Mouse (Mus musculus) kidney, adult 8-10 months (tissue): ENCODE measurements around the gene Tmem14c.
"Not testable (repeated sequence)": the region's sequence is repeated elsewhere in the genome, so short reads cannot be mapped to it uniquely, and the experiment has no call there.

Experiments used
- DNase-seq, 2 experiments: peaks; one replicate each; pipeline ENCODE4 v3.0.0; 2022

Gene Tmem14c

DNA sequence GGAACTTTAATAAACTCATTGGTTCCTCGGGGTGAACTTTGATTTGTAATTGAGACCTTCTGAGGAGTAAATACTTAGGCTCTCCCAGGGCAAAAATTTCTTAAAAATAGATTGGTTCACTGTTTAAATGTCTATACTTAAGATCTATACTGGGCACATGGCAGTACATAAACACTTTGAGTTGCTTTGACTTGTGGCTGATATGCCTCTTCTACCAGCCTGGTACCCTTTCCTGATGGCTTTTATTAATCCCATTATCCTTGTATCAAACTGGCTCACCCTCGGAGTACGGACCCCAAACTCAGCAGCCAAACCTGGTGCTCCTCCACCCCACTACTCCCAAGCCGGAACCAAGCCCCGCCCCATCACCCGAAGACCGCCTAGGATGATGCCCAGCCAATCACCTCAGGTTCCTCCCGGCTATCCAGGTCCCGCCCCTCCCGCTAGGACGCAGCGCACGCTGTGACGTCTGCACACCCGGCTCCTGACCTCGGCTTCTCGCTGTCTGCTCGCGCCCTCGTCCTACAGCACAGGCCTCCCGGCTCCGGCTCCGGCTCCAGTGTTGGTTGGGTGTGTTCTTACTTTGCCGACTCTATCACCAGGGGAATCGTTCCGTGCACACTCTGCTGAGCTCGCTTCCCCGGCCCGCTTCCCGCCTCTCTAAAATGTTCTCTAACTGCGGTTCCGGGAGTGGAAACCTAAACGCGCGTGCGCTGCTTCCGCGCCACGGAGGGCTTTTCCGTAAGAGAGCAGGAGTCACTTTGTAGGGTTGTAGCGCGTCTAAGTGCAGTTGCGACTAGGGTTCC, at the start of gene Tmem14c:
Gene Tmem14c, plus strand, starts transcription at position 464 of the 806 bp plus-strand sequence.
- DNase-seq, result peak; percentile 94 to 95

DNA sequence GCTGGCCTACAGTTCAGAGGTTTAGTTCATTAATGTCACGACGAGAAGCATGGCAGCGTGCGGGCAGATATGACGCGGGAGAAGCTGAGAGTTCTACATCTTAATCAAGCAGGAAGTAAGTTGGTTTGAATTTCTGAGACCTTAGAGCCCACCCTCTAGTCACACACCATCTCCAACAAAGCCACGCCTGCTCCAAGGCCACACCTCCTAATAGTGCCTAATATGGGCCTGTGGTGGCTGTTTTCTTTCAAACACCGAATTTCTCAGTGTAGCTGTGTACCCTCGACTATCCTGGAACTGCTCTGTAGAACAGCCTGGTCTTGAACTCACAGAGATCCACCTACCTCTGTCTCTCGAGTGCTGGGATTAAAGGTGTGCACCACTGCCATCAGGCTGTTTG, 48.5 kb upstream of the Tmem14c start:
- no peak for DNase-seq

DNA sequence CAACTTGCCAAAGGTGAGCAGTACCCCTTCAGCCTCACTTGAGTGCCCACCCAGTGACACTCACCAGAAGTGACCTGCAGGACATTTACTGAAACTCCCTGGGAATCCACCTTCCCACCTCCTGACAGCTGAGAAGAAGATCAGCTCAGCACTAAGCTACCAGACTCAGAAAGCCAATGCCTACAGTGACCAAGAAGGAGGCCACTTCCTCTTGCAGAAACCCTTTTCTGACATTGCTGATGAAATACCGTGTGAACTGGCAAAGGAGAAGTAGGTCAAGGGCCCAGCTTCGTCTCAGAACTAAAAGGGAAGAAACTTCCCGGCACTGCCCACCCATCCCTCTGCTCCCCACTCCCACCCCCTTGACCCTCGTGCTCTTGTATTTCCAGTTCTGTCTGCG, 47.5 kb upstream of the Tmem14c start:
- no peak for DNase-seq

DNA sequence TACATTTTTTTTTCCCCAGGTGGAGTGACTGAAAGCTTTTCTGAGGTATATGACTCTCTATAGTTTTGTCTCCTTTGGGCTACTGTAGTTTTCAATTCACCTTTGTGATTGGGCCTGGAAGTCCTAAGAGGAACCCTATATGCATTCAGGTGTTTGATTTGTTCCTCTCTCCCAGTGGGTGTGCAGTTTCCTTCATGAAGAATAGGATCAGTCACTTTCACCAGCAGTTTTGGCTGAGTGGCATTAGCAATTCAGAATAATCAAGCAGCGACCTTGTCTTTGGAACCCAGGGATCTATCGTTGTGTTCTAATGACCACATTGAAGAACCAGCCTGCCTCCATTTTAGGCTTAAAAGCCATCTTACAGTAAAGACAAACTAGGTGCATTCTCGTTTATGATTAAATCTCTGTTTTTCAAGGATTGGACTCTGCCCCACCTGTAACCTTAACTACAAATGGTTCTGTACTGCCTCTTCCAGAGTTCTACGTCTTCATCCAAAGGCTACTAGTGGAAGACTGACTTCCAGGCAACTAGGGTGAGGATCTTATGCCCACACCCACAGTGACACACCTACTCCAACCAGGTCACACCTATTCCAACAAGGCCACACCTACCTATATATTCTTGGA, 46.2 kb upstream of the Tmem14c start:
- DNase-seq, result peak in 1 of 2 experiments; percentile 29

DNA sequence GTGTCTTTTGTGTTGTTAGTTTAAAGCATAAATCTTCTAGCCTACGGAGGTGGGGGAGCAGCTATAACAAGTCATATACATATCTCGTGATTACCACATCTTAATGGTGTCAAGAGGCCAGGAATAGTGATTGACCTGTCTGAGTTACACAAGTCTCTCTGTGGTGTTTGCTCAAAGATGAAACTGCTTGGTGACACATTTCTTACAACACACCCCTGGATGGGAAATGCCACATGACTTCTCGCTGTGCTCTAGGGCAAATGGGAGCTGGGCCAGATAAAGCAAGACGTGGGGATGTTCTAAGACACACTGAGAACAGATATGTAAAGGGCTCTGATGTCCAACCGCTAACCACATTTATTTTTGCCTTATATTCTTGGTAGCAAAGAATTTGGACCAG, 44.8 kb upstream of the Tmem14c start:
- no peak for DNase-seq

DNA sequence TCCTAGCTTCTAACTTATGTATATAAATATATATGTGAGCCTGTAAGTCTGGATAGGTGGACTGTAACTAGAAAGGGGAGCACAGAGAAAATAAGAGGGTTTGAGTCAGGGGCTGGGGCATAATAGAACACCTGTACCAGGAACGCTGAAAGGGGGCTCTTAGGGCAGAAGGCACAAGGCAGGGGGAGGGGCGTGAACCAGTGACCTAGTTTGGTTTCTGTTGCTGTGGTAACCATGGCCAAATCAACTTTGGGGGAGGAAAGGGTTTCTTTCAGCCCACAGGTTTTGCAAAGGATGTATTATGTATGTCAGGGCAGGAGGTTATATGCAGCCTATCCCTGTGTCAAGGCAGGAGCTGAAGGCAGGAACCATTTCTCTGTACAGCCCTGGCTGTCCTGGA, 44.3 kb upstream of the Tmem14c start:
- no peak for DNase-seq

DNA sequence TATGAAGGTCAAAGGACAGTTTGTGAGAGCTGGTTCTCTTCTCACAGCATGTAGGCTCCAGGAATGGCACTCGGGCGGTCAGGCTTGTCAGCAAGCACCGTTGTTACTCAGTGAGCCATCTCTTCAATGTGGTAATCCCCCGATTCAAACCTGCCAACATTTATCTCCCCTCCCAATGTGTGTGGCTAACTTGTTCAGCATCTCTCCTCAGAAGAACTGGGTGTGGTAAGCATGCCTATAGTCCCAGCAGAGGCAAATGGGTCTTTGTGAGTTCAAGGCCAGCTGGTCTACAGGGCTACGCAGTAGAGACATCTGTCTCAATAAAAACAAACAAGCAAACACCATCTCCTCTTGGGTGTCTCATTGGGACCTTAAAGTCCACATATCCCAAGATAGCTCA, 43.1 kb upstream of the Tmem14c start:
- no peak for DNase-seq

DNA sequence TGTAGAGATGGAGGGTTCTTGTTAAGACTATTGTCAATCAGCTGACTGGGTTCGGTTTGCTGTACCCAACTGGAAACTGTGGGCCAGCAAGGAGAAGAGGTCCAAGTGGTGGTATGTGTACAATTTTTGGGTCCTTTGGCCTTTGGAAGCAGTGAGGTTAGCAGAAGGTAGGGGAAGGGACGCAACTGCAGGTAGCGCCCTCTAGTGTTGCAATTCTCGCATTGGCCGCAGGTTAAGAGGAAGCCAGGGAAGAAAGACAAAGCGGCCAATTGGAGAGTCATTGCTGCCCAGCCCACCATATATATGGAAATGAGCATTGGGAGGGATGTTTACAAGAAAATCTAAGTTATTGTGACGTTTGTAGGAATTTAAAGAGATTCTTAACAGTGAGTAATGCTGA, 38.5 kb upstream of the Tmem14c start:
- DNase-seq, result peak; percentile 43 to 76

DNA sequence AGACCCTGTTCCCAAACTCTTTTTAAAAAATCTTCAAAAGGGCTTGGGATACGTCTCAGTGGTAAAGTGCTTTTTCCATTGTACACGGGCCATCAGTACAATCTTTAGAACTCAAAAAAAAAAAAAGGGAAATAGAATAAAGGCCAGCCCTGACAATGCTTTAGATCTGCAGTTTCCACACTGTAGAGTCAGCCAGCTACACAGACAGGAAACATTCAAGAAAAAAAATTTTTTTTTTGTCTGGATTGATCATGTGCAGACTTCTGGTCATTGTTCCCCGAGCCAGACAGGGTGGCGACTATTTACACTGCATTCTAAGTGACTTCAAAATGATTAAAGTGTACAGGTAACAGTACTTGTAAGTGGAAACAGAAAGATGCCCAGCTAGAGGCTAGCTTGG, 37.4 kb upstream of the Tmem14c start:
- peak; percentile 14 to 17 for DNase-seq

DNA sequence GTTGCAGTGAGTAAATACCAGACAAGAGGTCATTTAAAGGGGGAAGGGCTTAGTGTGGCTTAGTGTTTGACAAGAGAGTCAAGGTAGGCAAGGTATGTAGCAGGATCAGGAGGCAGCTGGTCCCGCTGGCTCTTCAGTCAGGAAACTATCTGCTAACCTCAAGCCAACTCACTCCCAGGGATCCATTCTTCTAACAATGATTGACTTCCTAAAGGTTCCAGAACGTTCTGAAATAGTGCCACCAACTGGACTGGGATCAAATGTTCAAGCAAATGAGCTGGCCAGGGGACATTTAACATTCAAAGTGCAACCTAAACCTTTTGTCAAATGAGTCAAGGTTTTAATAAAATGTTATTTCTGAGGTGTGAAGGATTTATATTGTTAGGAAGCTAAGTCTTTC, 36.8 kb upstream of the Tmem14c start:
- peak; percentile 66 to 78 for DNase-seq

DNA sequence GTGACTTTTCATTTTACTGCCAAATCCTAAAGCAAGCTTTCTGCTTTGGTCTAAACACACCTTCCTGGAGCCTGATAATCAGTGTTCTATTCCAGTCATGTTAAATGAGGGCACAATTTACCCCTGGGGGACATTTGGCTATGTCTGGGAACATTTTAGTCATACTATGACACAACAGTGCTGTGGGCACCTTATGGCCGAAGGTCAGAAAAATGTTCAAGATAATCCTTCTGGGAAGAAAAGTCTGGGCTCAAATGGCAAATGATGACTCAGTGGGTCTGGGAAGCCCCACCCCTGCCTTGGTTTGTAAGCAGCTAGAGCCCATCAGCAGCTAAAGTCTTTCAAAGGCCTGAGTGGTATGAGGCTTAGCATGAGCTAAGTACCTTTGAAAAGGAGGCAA, 33.3 kb upstream of the Tmem14c start:
- DNase-seq, result no peak

DNA sequence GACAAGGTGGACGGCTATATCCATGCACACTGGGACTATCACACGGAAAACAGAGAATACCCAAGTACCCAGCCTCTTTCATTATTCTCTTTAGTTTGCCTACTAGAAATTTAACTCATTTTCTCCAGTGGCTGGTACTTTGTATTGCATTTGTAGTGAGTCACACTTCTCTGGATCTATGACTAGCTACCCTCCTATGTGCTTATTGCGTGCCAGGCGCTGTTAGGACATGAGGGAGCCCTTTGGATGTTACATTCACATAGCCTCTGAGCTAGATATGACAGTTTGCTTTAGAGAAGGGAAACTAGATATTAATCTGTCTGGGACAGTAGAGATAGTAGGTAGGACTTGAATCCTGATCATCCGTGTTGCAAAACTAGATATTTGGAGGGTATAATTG, 30.0 kb upstream of the Tmem14c start:
- no peak for DNase-seq

DNA sequence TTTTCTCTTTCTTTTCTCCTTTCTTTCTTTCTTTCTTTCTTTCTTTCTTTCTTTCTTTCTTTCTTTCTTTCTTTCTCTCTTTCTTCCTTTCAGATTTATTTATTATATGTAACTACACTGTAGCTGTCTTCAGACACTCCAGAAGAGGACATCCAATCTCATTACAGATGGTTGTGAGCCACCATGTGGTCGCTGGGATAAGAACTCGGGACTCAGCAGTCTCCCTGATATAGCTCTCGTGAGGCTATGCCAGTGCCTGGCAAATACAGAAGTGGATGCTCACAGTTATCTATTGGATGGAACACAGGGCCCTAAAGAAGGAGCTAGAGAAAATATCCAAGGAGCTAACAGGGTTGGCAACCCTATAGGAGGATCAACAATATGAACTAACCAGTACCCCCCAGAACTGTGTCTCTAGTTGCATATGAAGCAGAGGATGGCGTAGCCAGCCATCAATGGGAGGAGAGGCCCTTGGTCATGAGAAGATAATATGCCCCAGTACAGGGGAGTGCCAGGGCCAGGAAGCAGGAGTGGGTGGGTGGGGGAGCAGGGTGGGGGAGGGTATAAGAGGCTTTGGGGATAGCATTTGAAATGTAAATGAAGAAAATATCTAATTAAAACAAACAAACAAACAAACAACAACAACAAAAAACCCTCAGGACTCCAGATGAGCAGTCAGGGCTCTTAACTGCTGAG, 28.3 kb upstream of the Tmem14c start:
- not testable (repeated sequence) for DNase-seq

DNA sequence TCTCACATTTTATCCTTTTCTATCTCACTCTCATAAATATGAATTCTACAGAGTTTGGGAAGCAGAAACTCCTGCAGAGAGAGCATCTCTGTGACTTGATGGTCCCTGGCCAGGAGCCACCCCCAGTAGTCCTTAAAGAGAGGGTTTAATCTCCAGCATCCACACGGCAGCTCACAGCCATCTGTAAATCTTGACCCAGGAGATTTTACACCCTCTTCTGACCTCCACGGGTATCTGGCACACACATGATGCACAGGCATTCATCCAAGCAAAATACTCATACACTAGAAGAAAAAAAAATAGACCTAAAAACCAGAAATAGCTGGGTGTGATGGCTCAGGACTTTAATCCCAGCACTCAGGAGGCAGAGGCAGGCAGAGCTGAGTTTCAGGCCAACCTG, 27.7 kb upstream of the Tmem14c start:
- no peak for DNase-seq

DNA sequence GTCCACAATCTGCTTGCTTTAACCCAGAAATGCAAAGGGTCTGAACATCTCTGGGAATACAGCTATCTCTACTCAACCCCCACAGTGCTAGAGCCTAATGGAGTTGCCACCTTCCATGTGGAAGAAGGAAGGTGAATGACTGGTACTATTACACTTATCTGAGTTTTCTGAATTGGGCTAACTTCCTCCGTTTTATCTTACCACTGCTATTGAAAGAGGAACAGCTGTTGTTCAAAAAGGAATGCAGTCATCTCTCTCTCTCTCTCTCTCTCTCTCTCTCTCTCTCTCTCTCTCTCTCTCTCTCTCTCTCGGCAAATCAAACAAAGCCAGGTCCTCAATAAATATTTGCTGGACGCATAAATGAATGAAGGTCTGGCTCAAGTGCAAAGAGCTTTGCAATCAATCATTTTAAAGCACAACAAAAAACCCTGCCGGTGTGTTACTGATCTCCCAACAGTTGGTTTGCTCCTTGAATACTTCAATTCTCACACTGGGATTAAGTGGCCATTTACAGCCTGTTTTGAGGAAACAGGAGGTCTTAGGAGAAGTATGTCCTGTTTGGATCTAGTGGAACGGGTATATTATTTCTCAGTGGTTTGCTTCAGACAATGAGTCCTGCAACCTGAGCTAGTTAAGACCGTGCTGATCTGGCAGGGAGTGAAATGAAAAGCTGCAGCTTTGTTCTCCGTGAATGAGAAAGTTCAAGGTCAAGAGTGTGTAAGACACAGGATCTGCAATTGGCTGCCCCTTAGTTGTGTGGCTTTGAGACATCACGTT, 21.4 kb upstream of the Tmem14c start:
- DNase-seq, result no peak

DNA sequence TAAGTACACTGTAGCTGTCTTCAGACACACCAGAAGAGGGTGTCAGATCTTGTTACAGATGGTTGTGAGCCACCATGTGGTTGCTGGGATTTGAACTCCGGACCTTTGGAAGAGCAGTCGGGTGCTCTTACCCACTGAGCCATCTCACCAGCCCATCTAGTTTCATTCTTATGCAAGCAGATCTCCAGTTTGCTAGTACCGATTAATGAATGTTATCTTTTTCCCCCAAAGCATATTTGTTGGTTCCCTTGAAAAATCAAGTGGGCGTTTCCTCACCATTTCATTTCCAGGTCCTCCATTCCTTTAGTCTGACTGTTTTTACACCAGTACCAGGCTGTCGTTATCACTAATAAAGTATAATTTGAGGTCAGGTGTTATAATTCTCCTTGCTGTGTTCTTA, 17.6 kb upstream of the Tmem14c start:
- DNase-seq, result not testable (repeated sequence)

DNA sequence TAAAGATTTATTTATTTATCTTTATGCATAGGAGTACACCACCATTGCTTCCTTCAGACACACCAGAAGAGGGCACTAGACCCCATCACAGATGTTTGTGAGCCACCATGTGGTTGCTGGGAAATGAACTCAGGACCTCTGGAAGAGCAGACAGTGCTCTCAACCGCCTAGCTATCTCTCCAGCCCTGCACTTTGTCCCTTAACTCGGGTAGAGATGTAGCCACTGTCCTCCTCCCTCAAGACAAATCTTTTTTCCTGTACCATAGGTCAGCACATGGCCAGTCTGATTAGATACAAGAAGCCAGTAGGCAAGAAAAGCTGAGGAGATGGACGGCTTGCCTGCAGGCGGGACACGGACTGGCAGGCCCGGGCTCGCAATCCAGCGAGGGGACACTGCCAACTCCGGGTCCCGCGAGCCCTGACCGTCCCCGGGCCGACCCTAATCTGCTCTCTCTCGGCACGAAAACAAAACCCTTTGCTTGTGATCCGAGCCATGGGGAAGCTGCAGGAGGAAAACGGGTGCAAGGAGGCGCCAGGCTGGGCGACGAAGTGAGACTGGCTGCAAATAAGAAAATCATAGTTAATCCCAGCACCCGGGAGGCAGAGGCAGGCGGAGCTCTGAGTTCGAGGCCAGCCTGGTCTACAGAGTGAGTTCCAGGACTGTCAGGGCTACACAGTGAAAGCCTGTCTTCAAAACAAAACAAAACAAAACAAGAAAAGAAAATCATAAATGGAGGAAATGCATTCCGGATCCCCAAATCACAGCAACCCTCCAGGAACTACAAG, 15.8 kb upstream of the Tmem14c start:
- DNase-seq, result no peak

DNA sequence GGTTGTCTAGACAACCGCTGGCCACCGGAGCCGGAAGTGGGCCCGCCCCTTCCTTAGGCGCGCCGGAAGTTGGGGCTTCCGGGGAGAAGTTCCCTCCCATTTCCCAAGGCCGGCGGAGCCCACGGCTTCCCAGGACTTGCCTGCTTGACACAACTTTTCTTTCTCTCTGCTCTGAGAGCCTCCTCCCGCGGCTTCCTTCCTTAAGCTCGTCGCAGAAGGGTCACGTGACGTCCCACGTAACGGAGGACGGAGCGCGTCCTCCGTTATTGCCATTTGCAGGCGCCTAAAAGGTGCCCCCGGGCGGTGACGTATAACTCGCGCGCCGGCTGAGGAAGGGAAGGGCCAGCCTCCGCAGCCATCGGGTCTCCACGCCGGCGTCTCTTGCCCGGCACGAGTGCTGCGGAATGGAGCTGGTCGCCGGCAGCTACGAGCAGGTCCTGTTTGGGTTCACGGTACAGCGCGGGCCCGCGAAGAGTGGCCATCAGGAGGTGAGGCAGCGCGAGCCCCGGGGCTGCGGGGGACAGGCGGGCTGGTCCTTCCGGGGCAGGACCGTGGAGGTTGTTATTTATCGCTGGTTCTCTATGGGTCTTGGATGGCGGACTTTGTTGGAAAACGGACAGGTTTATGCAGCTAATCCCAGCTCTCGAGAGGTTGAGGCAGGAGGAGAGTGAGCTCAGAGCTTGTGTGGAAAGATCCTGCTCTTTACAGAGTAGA, 15.0 kb upstream of the Tmem14c start, which contains the start of gene Pak1ip1:
Gene Pak1ip1, plus strand, starts transcription at position 98 of the 714 bp plus-strand sequence.
- peak; percentile 90 to 91 for DNase-seq

DNA sequence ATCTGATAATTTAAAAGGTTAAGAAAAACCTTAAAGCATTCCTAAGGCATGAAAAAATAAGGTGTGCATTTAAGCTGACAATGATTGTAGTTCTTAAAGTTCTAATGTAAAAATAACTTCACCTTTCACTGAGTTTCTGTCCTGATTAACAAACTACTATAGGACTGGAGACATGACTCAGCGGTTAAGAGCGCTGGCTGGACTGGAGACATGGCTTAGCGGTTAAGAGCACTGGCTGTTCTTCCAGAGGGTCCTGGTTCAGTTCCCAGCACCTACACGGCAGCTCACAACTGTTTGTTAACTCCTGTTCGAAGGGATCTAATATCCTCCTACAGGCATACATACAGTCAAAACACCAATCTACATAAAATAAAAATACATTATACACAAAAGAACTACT, 14.1 kb upstream of the Tmem14c start:
- DNase-seq, result no peak

DNA sequence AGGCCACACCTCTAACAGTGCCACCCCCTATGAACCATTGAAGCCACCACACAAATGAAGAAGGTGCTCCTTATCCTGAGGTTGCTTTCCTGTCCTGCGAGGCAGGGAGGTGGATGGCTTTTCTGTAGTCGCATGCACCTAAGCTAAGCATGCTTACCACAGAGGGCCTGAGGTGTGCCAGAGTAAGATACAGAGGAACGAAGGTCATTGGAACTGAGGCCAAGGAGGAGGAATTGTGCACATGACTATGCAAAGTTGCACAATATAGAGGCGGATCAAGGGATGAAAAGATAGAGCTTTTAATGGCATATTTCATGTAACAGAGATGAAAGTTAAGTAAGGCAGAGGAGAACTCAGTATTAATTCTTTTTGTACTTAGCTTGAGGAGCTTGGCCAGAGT, 9.8 kb upstream of the Tmem14c start:
- DNase-seq, result no peak

DNA sequence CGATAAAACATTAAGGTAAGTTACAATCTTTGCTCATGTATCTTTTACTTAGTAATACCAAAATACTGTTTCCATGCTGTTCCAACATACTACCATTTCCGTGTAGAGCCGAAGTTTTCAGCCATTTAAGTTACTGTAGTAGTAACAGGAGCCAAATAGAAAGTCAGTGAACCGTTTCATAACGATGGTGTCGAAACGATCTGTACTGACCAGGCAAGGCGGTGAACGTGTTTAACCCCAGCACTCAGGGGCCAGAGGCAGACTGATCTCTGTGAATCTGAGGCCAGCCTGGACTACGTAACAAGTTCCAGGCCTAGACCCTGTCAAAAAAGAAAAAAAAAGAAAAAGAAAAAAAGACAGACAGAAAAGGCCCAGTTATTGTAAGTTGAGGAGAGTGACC, 7.8 kb upstream of the Tmem14c start:
- DNase-seq, result peak in 1 of 2 experiments; percentile 36

DNA sequence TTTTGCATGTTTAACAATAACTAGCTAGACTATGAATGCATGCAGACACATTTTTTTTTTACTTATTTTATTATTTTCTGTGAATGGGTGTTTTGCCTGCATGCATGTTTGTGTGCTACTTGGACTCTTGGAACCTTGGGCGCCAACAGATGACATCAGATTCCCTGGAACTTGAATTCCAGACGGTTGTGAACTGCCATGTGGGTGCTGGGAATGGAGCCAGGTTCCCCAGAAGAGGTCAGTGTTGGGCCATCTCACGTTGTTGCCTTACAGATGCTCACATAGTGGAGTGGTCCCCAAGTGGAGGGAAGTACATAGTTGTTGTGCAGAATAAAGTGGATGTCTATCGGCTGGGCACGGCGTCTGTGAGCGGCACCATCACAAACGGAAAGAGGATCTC, 7.1 kb upstream of the Tmem14c start:
- DNase-seq, result no peak
